Comparison of ENCODE assay signal across 19 mouse cellular contexts in the genomic region with DNA sequence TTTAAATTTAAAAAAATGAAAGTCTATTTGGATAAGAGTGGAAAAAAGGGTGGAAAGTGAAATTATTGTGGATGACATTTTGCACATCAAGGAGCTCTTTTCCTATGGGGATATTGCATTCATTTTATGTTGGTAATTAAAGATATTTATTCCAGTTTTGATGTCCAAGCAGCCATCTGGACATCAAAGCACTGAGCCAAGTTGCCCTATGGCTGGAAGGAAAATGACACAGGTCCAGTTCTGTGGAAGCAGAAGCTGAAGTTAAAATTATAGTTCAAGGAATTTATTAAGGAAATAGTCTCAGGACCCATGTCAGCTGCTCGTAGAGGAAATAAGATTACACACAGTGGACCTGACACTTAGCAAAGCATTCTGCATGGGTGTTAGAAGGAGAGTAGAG.
DNase-seq lines count a peak whose midpoint lies in the region; ATAC-seq and TF ChIP-seq lines count a peak whose summit lies in the region.
"Had no signal": no experiment of that assay in that cellular context is flagged by ENCODE, and none has a peak within 500 bp of the region (broad histone marks: within the 10 kb centered on the region; RNA-seq: fewer than 3 reads in every experiment).

No protein-coding gene starts in this region.

- H3K4me3 ChIP-seq in kidney, postnatal 0 days (replicated peaks; ENCODE audit: low read depth, low read length), result no peak overlapping the region
- no peak overlapping the region for H3K4me3 ChIP-seq in kidney, embryonic 16.5 days (ENCODE audit: low read length)
- H3K4me3 ChIP-seq in hindbrain, embryonic 13.5 days, result no peak overlapping the region
- H3K4me3 ChIP-seq: embryonic facial prominence, embryonic 10.5 days; forebrain, embryonic 10.5 days; heart, embryonic 13.5 days; hindbrain, embryonic 12.5 days had no signal

- no peak overlapping the region for H3K9ac ChIP-seq in kidney, postnatal 0 days (ENCODE audit: low read depth, low read length)
- H3K9ac ChIP-seq in kidney, embryonic 16.5 days (replicated peaks; ENCODE audit: low read length), result no peak overlapping the region
- H3K9ac ChIP-seq in hindbrain, embryonic 13.5 days, result no peak overlapping the region
- H3K9ac ChIP-seq: heart, embryonic 13.5 days; hindbrain, embryonic 12.5 days had no signal

- H3K27ac ChIP-seq in kidney, postnatal 0 days, result no peak overlapping the region
- H3K27ac ChIP-seq in kidney, embryonic 16.5 days (ENCODE audit: low read length), result no peak overlapping the region
- H3K27ac ChIP-seq in hindbrain, embryonic 13.5 days, result no peak overlapping the region
- H3K27ac ChIP-seq: embryonic facial prominence, embryonic 10.5 days; forebrain, embryonic 10.5 days; heart, embryonic 13.5 days; hindbrain, embryonic 12.5 days; hindbrain, postnatal 0 days had no signal

- no peaks in the 10 kb centered on the region for H3K36me3 ChIP-seq in kidney, postnatal 0 days (ENCODE audit: insufficient read depth, low read length)
- no peaks in the 10 kb centered on the region for H3K36me3 ChIP-seq in kidney, embryonic 16.5 days (ENCODE audit: insufficient read depth, low read length)
- H3K36me3 ChIP-seq in hindbrain, embryonic 13.5 days, result no peaks in the 10 kb centered on the region
- H3K36me3 ChIP-seq: embryonic facial prominence, embryonic 10.5 days; forebrain, embryonic 10.5 days; heart, embryonic 13.5 days; hindbrain, embryonic 12.5 days had no signal

- DNase-seq in kidney, postnatal 0 days (ENCODE audit: low spot score), result peak; percentile 3
- peak; percentile 69 to 79 for DNase-seq in cerebellum, adult 18-20 months
- peak; percentile 71 for DNase-seq in cerebellum, adult 9-11 months
- peak; percentile 63 to 76 for DNase-seq in cerebellum, postnatal 36 days
- DNase-seq in lung, postnatal 14 days, result no peak
- DNase-seq: adrenal gland, postnatal 10 days; gastrocnemius, postnatal 36 days; heart, adult 11 months; heart, postnatal 4 days; kidney, adult 11 months had no signal

- ATAC-seq in kidney, postnatal 0 days (replicated peaks; ENCODE audit: low FRiP score, low read depth), result no peak
- ATAC-seq in kidney, embryonic 16.5 days (ENCODE audit: low FRiP score, low TSS enrichment), result no peak
- no peak for ATAC-seq in megakaryocyte progenitor cell, adult 5-6 weeks (replicated peaks; ENCODE audit: poor library complexity)
- ATAC-seq in hindbrain, embryonic 13.5 days (ENCODE audit: low FRiP score), result no peak
- ATAC-seq: forebrain, embryonic 14.5 days; hindbrain, postnatal 0 days had no signal

- no peaks in the 10 kb centered on the region for H3K27me3 ChIP-seq in kidney, postnatal 0 days (ENCODE audit: insufficient read depth, low read length)
- H3K27me3 ChIP-seq in kidney, embryonic 16.5 days (ENCODE audit: insufficient read depth, low read length), result no peaks in the 10 kb centered on the region
- no peaks in the 10 kb centered on the region for H3K27me3 ChIP-seq in hindbrain, embryonic 13.5 days
- H3K27me3 ChIP-seq: heart, embryonic 13.5 days; hindbrain, embryonic 12.5 days had no signal

- H3K4me1 ChIP-seq in kidney, postnatal 0 days (replicated peaks; ENCODE audit: insufficient read depth, low read length), result no peaks in the 10 kb centered on the region
- no peaks in the 10 kb centered on the region for H3K4me1 ChIP-seq in kidney, embryonic 16.5 days (ENCODE audit: insufficient read depth, low read length)
- H3K4me1 ChIP-seq in hindbrain, embryonic 13.5 days (replicated peaks), result no peaks in the 10 kb centered on the region
- H3K4me1 ChIP-seq: embryonic facial prominence, embryonic 10.5 days; forebrain, embryonic 10.5 days; heart, embryonic 13.5 days; hindbrain, embryonic 12.5 days had no signal

- 47% methylated on average over 1 of the region's 1 CpGs for WGBS in kidney, postnatal 0 days
- WGBS in kidney, embryonic 16.5 days, result 68% methylated on average over 1 of the region's 1 CpGs
- 88% methylated on average over 1 of the region's 1 CpGs for WGBS in hindbrain, embryonic 13.5 days

- no peak overlapping the region for H3K4me2 ChIP-seq in kidney, postnatal 0 days (ENCODE audit: low read length)
- H3K4me2 ChIP-seq in kidney, embryonic 16.5 days (replicated peaks; ENCODE audit: low read depth, low read length), result no peak overlapping the region
- no peak overlapping the region for H3K4me2 ChIP-seq in hindbrain, embryonic 13.5 days
- H3K4me2 ChIP-seq: heart, embryonic 13.5 days; hindbrain, embryonic 12.5 days had no signal

- TF ChIP-seq CTCF in kidney, postnatal 0 days (IDR thresholded peaks at IDR 0.05; ENCODE audit: low read depth), result no peak

- H3K9me3 ChIP-seq in kidney, postnatal 0 days (replicated peaks; ENCODE audit: low read length), result no peaks in the 10 kb centered on the region
- H3K9me3 ChIP-seq in kidney, embryonic 16.5 days (ENCODE audit: low read length), result no peaks in the 10 kb centered on the region
- no peaks in the 10 kb centered on the region for H3K9me3 ChIP-seq in hindbrain, embryonic 13.5 days
- H3K9me3 ChIP-seq: embryonic facial prominence, embryonic 10.5 days; forebrain, embryonic 10.5 days; heart, embryonic 13.5 days; hindbrain, embryonic 12.5 days had no signal
